Mouse (Mus musculus): ENCODE measurements around the gene Acap3. TPM values are rescaled to one million over a fixed set of nuclear protein-coding genes. Genes with fewer than 3 reads are reported as not detected.

Gene Acap3
- total RNA-seq (2015), result 7.9 and 8.3 TPM in 2 replicates
- 6.2 and 6.7 TPM in 2 replicates for total RNA-seq (2017)

DNA sequence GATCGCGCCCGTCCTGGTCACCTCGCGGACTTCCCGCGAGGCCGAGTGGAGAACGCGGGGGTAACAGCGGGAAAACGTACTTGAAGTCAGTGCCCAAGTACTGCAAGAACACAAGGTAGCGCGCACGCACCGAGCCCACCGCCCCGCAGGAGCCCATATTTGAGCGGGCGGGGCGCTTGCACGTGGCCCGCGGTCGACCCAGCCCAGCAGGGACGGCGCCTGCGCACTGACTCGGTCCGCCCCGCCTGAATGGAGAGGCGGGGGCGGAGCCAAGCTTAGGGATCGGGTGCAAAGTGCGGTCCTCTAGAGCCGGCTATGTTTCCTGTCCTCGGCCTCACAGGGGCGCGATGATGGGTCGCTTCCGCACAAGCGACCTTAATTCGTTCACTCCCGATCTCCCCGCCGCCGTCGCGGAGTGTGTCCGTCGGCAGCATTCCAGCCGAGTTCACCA, at the start of gene Acap3, which contains the start of gene Pusl1:
Acap3 (plus strand) TSS at position 272 of the 451 bp plus-strand sequence.
Pusl1 (minus strand) TSS at position 231 of the 451 bp plus-strand sequence.
- ATAC-seq (replicated peaks; ENCODE audit: poor library complexity), result peak; percentile 59

DNA sequence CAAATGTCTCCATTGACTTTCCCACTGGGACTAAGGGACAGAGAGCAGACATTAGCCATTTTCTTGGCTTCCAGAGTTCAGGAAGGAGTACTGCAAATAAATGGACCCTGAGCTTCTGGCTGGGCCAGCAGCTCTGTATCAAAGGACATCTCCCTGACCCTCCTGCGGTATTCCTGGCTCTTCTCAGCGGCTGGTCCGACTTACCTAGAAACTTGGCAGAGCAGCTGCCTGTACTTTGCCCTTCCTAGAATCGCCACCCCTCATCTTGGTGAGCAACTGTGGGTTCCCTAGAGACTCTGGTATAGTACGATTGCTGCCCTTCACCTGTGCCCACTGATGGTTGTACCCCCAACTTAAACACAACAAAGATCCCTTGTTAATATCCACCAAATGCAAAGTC, 48.4 kb upstream of the Acap3 start:
- no peak for ATAC-seq (replicated peaks; ENCODE audit: poor library complexity)

DNA sequence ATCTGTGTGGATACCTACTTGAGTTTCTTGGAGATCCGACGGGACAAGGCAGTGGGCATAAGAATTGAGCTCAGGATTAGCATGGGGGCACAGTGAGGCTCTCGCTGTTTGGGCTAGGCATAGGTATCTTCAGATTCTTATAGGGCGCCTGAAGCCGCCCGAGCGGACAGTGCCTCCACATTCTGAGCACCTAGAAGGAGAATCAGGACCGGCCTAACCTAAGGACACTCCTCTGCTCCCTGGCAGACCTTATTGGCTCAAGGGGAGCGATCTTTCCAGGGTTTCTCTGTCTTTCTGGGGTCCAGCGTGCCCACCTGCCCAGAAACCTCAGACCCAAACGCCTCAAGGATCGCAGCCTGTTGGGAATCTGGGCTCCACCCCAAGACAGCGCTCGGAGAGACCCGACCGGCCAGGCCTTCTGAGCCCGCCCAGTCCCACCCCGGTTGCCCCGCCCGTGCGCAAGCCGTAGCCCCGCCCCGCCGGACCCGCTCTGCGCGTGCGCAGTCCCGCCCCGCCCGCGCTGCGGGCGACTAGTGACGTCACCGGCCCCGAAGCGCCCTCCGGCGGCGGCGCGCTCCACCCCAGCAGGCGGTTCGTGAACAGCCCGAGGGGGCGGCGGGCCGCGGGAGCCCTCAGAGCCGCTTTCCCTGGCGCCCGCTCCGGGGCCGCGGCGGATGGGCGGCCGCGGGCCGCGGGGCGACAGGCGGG, 44.6 kb upstream of the Acap3 start, which contains the start of gene Dvl1:
Dvl1 (plus strand) TSS at position 532 of the 708 bp plus-strand sequence.
- ATAC-seq (replicated peaks; ENCODE audit: poor library complexity), result peak; percentile 68

DNA sequence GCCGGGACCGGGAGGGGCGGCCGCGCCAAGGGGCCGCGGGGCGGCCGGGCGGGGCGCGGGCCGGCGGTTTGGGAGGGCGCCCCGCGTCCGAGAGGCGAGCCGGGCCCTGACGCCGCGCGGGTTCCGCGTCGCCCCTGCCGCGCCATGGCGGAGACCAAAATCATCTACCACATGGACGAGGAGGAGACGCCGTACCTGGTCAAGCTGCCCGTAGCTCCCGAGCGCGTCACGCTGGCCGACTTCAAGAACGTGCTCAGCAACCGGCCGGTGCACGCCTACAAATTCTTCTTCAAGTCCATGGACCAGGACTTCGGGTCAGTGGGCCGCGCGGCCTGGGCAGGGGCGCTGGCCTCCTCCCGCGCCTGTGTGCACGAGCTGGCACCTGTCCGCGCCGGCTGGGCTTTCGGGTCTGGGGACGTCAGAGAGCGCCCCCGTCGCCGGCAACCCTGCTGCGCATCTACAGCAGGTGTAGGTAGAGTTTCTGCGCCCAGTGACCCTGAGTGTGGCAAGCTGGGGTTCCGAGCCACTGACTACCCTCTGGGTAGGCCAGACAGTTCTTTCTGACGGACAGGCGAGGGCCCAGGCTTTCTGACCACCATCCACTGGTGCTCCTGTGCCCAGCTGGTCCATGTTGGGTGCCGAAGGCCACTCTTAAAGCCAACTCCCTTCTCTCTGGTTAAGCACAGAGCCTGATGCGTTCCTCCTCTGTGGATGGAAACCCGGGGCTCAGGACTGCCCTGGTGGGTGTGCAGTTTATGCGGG, 43.9 kb upstream of the Acap3 start:
- peak; percentile 21; the same call in 1 of the 2 replicates for ATAC-seq (replicated peaks; ENCODE audit: poor library complexity)

DNA sequence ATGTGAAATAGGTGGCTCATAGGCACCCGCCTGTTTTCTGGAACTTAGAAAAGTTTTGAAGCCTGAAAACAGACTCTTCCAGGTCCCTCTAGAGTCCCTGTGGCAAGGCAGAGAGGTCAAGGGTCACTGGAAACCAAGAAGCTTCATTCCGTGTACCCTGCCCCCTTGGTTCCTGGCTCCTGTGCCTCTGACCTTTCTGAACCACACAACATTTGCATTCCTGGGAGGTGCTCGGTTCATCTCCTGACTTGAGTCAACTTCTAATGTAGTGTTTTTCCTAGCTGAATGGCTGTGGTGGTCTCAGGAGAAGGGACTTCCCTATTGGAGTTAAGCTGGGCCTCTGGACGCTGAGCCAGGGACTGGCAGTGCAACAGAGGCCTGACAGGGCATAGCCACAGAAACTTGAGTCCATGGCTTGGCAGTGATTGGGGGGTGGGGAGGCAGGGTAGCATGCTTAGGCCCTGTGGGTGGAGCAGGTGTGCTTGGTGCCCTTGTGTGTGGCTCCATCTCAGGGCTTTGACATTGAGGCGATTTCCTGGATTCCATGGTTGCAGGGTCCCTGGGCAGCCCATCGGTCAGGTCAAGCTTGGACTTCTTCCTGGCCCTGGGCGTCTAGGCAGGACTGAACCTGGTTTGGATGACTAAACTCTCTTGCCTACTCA, 43.1 kb upstream of the Acap3 start:
- ATAC-seq (replicated peaks; ENCODE audit: poor library complexity), result no peak

DNA sequence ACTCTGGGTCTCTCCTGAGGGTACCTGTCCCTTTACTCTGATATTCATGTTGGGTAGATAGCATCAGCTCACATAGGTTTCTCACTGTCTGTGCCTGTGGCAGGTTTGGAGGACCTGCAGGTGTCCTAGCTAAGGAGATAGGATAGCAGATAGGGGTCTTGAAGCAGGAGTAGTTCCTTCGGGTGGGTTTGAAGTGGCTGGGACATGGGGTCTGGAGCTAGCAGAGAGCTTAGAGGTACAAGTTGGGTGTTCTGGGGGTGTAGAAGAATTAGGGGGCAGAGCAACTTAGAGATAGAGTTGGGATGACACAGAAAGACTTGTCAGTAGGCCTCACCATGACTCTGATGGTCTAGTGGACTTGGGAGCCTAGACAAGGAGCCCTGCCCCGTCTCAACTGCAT, 42.2 kb upstream of the Acap3 start:
- no peak for ATAC-seq (replicated peaks; ENCODE audit: poor library complexity)

DNA sequence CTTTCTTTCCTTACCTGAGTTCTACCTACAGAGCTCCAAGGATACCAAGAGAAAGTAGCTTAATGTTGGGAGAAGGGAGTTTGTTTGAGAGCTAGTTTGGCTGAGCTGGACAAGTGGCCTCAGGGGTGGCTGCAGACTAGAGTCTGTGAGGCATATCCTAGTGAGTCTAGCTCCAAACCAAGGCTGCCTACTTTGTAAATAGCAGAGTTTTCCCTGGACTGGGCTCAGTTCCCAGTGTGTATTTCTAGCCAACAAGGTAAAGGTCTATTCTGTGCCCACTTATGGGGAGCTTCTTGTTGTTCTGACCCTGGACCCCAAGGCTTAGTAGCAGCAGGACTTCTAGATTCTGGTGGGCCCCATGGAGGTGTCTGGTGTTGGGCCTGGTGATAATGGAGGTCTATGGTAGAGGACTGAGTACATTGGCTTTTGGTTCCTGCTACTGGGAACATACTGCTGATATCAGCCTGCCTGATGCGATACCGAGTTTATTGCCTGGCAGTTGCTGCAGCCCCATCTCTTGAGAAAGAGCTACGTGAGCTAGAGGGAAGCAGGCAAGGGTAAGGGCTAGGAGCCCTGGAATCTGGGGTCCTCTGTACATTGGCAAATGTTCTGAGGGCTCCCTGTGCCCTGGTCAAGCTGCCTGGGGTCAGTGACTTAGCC, 41.7 kb upstream of the Acap3 start:
- no peak for ATAC-seq (replicated peaks; ENCODE audit: poor library complexity)

DNA sequence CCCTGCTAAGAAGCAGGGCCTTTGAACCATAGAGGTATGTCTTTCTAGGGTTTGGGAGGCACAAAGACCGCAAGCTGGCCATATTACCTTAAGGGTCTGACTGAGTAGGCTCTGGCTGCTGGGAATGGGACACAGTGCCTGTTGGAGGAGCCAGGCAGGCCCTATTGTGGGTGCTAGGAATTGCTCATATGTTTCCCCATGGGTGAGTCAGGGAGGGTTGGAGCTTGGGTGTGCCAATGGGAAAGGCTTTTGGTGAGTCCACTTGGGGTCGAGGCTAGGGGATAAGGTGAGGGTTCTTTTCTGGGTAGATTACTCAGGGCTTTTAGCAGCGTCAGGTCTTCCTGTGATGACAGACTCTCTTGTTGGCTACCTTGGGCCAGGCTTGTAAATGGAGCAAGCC, 40.3 kb upstream of the Acap3 start:
- no peak for ATAC-seq (replicated peaks; ENCODE audit: poor library complexity)

DNA sequence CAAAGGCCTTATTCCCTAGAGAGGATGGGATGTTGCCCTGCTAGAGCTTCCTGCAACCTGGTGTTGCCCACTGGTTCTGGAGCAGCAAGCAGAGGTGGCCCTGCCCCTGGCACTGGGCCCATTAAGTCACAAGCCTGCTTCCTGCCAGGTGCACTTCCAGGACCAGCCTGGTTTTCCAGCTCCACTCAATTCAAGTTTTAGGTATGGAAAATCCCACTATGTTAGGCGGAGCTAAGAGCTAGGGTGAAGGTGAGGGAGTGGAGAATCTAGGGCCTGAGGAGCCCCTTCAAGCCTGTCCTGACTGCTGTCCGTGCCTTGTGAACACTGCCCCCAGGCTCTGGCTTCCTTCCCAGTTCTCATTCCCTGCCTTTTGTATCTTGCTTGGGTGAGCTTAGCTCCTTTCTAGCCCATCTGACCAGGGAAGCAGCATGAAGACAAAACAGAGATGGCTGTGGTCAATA, 39.6 kb upstream of the Acap3 start:
- ATAC-seq (replicated peaks; ENCODE audit: poor library complexity), result no peak

DNA sequence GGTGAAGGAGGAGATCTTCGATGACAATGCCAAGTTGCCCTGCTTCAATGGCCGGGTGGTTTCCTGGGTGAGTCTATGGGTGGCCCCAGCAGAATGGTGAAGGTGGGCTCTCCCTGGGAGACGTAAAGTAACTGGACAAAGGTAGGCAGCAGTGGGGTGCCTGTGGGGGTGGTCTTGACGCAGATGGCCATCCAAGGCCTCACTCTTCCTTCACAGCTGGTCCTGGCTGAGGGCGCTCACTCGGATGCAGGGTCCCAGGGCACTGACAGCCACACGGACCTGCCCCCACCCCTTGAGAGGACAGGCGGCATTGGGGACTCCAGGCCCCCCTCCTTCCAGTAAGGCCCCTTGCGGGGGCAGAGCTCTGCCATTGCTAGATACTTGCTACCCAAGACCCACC, 38.2 kb upstream of the Acap3 start:
- no peak for ATAC-seq (replicated peaks; ENCODE audit: poor library complexity)

DNA sequence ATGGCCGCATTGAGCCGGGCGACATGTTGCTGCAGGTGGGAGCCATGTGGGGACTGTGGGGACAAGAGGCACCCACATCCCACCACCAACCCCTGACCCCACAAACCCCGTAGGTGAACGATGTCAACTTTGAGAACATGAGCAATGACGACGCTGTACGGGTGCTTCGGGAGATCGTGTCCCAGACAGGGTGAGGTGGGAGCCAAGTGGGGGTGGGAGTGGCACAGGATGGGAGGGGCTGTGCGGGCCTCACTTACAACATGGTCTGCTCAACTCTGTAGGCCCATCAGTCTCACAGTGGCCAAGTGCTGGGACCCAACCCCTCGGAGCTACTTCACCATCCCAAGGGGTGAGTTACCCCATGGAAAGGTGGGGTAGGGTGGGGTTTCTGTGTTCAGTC, 36.6 kb upstream of the Acap3 start:
- ATAC-seq (replicated peaks; ENCODE audit: poor library complexity), result no peak

DNA sequence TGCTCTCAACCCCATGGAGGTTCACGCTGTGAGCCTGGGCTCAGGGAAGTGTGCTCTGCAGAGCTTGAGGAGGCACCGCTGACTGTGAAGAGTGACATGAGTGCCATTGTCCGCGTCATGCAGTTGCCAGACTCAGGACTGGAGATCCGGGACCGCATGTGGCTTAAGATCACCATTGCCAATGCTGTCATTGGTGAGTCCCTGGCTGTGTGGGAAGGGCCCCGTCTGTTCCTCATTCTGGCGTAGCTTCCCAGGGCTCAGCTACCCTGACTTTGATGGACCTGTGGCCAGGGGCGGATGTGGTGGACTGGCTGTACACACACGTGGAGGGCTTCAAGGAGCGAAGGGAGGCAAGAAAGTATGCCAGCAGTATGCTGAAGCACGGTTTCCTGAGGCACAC, 35.6 kb upstream of the Acap3 start:
- ATAC-seq (replicated peaks; ENCODE audit: poor library complexity), result no peak

DNA sequence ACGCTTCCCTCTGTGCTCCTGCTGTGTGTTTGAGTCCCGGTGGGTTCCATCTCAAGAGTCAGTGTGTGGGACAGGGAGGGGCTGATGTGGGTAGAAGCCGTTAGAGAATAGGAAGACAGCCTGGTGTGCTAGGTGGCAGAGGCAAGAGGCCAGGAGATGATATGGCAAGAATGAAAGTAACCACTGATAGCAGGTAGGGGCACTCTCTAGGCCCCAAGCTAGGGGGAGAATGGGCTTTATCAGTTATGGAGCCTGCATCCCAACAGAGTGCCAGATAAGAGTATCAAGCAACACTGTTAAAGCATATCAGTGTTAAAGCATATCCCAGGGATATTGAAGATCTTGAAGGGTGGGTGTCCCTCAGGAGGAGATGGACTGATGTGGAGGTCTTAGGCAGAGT, 34.7 kb upstream of the Acap3 start:
- 0 out of 2 replicates have a peak, but pooled peaks have one; percentile 5 for ATAC-seq (replicated peaks; ENCODE audit: poor library complexity)

DNA sequence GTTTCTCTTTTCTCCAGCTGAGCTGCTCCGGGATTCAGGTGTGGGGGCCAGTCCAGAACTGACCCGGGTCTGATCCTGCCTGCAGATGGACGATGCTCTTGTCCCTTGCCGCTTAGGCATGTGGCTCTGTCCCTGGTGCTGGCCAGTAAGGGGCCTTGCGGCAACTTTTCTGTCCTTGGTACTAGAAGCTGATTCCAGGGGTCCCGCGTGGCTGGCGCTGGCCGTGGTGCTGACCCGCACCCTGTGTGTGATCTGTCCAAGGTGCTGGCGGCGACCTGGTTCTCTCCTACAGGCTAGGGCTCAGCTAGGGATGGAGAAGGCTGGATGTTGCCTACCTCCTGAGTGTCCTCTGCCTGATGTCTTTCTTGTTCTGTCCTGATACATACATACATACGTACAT, 32.3 kb upstream of the Acap3 start:
- ATAC-seq (replicated peaks; ENCODE audit: poor library complexity), result peak; percentile 73

DNA sequence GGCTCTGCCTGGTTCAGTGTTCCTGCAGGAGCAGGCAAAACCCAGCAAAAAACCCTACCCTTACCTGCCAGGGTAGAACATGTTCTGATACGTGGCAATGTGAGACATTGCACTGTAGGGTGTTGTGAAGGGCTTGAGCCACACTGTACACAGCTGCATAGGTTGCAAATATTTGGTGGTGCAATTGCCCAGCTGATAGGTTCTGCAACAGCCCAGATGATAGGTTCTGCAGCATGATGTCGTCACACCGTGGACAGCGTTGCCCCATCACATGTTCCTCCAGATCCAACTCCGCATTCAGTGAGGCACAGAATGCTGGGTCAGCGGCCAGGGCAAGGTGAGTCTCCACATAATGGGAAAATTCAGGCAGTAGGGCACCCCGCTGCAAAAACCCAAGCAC, 29.8 kb upstream of the Acap3 start:
- peak; percentile 56 for ATAC-seq (replicated peaks; ENCODE audit: poor library complexity)

DNA sequence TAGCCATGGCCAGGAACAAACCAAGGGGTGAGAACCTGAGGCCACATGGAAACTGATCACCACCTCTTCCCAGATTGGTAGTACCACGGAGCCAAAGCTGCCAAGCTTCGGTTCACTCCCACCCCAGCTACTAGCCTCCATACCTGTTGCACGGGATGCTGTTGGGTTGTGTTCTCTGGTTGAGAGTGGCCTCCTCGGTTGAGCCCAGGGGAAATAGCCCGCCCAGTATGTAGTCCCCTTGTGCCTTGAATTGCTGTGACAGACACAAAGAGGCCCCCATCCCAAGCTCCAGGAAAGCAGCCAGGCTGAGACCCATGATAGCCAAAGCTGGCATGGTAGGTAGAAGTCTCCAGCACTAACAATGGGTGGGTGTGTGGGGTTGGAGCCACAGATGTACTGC, 28.6 kb upstream of the Acap3 start, which contains the start of gene Tas1r3:
Tas1r3 (minus strand) TSS at position 362 of the 400 bp plus-strand sequence.
- ATAC-seq (replicated peaks; ENCODE audit: poor library complexity), result no peak

DNA sequence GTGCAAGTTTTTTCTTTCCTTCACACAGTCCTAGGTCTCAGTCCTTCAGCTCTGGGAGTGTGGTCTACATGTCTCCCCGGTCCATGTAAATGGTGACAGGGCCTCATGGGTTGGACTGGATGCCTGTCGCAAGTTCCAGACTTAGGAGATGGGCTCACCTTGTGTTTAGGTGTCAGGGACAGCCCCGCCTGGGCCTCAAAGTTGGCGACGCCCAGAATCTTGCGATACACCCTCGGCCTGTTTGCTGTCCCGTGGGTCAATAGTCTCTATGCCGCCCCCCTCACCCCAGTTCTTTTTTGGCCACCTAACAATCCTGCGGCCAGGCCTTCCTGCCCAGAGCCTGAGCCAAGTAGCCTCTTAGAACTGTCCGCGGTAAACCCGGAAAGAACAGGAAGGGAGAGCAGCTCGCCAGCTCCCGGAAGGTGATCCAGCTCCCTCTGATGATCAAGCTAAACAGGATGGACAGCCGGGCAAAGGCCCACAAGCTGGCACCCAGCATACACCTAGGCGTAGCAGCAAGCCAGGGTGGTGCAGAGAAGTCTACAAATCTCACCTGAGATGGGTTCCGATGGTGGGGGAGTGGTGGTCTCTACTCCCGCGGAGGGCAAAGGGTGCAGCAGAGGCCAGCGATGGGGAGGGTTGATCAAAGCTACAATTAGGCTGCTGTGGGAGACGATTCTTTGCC, 22.9 kb upstream of the Acap3 start:
- peak; percentile 24 for ATAC-seq (replicated peaks; ENCODE audit: poor library complexity)

DNA sequence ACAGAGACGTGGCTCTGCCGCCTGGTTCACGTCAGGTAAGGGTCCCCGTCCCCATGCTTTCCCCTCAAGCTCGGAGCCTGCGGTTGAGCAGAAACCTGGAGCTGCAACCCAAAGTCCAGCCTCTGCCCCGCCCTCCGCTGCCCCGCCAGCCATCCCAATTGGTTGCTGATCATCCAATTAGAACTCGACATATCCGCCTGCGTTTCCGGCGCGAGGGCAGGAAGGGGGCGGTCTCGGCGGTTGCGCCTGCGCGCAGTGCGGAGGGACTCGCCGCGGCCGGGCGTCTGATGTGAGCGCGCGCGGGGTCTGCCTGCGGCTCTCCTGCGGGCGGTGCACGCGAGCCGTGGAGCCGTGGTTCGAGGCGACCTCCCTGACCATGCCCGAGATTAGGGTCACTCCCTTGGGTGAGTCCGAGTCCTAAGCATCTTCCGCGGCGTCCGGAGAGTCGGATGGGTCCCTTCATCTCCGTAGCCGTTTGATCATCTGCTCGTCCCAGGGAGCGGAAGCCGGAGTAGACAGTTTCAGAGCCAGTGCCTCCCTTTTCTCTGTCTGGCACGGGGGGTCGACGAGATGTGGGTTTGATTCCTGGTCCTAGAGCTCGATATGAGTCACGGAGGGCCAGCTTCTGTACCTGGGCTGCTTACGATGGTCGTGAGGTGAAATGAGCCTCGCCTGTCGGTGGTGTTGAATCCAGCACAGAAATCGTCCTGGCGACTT, 22.1 kb upstream of the Acap3 start, which contains the start of the genes Cptp and Ints11:
Cptp (minus strand) TSS at position 124 of the 717 bp plus-strand sequence.
Ints11 (plus strand) TSS at position 230 of the 717 bp plus-strand sequence.
- ATAC-seq (replicated peaks; ENCODE audit: poor library complexity), result peak; percentile 97

DNA sequence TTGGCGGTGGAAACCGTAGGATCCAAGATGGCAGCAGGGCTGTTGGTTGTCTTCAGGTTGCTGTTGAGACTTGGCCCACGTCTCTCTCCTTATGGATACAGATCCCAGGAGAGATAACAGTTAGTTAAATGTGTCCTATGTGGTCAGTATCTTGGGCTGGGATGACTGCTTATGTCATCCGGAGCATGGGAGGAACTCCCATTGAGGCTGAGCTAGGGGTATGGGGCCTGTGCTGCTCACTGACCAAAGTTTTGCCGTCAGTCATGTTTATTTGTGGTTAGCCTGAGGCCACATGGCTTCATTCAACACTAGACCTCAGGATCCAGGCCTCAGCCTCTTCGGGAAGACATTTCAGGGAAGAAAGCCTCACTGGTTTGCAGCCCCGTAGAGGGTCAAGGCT, 20.2 kb upstream of the Acap3 start:
- no peak for ATAC-seq (replicated peaks; ENCODE audit: poor library complexity)

Data from megakaryocyte progenitor cell, adult 5-6 weeks (primary cell).